Mouse (Mus musculus) bone marrow macrophage, adult 2 months (primary cell): ENCODE measurements at regions not wholly inside any gene's neighbourhood (a gene's known extent, or its start where the extent isn't known, plus 50 kb on each side); places are given as distances from the start of the nearest gene placed in this dataset.

Source experiments
- CTCF ChIP-seq: IDR thresholded peaks from 2 replicates; pipeline ENCODE4 v1.5.1; 2012; ENCODE audit warnings: low read depth, mild to moderate bottlenecking, low read length, moderate library complexity
- POLR2A ChIP-seq: IDR thresholded peaks from 2 replicates; pipeline ENCODE4 v1.6.1; 2012; ENCODE audit warnings: mild to moderate bottlenecking, low read depth, low read length, borderline replicate concordance

- TF ChIP-seq POLR2A (no peak), CTCF (no peak)
These were observed 682.0 kb downstream of the Kcnj2 start for GRCm38 (mm10) chr11:111747947-111748322.
